Mouse (Mus musculus) brain, adult 2 months (tissue): ENCODE measurements around the gene Ntrk3.
A peak's percentile ranks its signal among the peaks of the same experiment; 100 is the strongest.

Experiments
- DNase-seq: peaks from one replicate; pipeline ENCODE4 v3.0.0; 2011; ENCODE audit warnings: low read depth, low spot score

Gene Ntrk3

DNA sequence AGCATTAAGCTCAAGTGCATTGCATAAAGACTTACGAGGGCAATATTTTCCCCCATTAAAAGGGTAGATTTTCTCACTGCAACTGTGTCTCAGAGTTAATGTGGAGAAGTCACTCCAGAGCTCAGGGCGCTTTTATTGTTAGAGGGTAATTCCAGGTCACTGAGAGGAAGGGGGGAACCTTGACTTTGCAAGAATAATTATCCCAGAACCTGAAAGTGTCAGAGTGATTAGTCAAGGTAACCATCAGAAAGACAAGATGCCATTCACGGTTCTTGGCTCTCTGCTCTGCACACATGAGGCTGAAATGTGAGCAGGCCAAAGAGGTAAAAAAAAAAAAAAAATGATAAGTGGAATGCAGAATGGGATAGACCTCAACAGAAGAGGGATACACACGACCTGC, 210.2 kb downstream of the Ntrk3 start:
- no peak for DNase-seq

DNA sequence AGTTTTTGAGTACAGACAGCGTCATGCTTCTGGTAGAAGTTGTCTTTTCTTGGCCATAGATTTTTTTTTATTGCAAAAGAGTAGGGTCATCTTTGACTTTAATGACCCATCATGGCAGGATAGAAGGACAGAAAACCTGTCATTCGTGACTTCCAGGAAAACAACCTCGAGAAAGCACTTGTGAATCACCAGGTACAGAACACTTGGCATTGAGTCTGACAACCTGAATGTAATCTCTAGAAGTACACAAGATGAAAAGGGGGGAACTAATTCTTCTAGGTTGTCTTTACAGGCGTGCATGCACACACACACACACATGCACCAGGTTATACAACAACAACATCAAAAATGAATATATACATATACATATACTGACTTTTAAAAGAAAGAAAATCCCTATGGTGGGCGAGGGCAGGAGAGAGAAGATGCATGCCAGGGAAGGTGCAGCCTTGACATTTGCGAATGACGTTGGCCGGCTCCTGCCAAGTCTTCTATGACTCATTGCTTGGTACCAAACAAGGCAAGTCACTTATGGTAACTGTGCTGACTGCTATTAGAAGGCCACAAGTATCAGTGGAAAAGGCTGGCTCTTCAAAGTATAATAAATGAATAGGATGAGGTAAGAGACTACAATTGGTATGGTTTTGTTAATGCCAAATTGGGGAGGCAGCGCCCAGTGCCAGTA, 217.4 kb downstream of the Ntrk3 start:
- DNase-seq: peak; percentile 88

DNA sequence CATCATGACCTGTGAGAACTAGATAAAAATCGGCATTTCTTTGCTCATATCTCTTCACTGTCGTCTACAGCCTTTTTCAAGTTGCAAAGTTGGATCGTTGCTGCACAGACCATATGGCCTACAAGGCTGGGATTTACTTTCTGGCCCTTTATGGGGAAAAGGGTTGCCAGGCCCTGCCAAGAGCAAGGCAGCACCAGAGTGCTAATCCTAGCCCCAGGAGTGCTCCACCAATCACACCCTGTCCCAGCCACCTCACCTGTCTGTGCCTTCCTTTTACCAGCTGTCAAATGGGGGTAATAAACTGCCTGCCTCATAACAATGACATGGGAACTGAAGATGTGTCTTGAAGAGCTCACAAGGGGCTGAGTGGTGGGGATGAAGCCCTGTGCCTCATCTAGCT, 218.1 kb downstream of the Ntrk3 start:
- peak; percentile 90 for DNase-seq

DNA sequence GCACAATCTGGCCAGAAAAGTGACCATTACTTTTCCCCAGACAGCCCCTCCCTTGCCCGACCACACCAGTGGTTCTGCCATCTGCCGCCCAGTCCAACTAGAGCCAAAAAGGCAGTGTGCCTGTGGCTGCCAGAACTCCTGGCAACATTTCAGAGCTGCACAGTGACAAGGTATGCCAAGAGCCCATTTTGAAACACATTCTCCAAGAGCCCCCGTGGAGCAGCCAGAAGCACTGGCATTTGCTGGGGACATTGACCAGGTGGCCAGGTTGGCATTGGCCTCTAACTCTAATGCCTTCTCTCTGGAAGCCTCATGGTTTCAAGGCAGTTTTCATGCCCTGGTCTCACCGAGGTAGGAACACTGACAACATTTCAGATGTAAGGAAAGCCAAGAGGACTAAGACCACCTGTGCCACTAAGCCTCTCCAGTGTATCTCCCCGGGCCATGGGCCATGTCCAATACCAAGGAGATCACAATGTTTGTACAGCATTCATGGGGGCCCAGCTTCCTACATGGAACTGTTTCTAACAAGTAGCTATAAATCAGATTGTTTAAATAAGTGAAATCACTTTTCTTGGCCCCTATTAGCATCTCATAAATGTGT, 218.9 kb downstream of the Ntrk3 start:
- peak; percentile 99 for DNase-seq

DNA sequence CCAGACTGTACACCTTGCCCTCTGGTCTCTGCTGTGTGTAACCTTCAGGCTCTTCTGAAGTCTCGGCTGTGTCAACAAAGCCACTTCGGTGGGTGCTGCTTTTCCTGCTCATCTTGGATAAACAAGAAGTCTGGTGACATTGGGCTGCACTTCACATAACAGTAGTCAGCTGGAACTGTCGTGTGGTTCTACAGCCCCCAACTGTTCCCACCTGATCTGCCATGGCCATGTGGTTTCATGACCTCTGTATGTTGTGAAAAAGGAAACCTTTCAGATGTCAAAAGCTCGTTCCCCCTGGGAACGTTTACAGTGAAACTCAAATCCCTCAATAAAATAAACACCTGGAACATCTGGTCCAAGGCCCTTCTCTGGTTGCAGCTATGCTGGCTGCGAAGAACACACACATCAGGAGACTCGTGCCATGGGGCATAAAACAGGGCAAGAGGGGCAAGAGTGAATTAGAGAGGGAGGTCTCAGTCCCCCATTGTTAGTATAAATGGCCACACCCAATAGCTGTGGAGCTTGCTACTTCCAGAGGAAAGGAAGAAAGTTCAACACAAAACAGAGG, 222.7 kb downstream of the Ntrk3 start:
- no peak for DNase-seq

DNA sequence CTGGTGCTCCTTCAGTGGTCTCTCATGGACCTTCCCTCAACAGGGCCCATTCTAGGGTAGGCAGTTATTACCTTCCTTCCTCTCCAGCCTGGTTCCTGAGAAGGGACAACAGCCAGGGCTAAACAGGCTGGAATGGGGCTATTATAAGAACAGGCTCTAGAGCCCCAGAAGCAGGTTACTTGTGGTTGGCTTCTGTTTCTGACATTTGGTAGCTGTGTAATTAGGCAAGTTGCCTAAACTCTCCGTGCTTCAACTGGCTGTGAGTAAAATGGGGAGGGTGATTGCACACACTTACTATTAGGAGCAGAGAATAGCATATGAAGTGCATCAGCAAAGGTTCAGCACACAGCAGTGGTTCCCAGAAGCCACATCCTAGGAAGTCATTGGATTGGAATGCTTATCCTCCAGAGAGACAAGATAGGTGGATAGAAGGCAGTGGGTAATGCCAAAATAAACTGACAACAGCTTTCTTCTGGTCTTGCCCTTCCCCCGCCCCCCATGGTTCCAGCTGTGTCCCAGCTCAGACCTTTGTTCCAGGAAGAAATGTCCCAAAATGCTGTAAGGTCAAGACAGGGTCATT, 230.7 kb downstream of the Ntrk3 start:
- peak; percentile 92 for DNase-seq

DNA sequence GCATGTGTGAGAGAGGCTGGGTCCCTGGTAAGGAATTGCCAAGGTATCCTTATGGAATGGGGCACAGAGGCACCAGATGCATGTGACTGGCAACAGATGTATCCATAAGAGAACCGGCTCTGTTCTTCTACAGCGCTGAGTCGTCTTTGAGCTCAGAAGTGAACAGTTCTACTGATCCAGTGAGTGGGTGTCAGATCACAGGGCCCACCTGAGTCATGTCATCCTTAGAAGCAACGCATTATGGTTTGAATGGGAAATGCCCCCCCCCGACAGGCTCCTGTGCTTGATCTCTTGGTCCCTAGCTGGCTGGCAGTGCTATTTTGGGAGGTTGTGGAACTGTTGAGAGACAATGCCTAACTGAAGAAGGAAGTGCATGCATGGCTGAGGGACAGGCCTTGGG, 236.9 kb downstream of the Ntrk3 start:
- DNase-seq: peak; percentile 73

DNA sequence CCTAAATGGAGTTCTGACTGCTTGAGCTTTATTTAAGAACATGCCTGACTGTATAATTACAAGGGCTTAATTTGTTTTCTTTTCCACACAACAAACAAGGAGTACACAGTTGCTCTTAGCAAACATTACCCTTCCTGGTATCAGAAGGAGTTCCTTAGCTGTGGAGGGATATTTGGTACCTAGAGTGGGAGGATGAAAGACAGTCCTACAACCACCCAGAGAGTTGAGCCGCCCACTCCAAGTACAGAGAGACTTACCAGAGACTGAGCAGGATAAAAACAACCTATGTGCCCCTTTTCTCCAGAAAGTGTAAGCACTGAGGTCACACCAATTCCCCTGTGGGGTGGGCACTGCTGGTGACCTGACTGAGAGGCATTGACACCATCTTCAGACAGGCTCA, 237.8 kb downstream of the Ntrk3 start:
- peak; percentile 70 for DNase-seq

DNA sequence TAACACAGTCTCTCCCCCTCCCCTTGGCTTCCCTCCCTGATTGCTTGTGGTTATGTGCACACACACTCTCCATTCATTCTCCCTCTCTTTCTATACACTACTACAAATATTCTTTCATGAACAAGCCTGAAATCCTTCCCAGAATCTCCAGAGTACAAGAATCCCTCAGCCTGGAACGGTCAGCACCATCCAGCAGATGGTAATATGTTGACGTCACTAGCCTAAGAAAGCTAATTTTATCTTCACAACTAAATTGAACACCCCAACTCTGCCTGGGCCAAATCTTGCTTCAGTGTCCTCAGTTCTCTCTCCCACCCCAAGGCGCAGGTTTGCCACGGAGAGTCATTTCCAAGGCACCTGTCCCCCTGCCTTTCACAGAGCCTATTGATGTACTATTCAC, 239.5 kb downstream of the Ntrk3 start:
- peak; percentile 84 for DNase-seq

DNA sequence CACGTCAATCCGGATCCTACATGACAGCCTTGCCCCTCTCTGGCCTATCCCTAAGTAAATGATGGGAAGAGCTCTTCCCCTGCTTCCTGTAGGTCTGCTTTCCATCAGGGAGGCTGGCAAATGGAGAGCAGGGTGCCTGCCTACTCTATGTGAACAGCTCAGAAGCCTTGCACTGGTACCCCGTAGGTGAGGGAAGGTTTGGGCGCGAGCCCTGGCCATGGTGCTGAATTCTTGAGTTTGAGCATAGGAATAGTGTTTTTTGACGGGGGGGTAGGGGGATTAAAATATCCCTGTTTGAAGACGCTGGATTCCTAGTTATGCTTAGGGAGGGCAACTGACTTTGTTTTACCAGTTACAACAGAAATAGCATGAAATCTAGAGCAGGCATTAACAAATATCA, 240.0 kb downstream of the Ntrk3 start:
- DNase-seq: no peak

DNA sequence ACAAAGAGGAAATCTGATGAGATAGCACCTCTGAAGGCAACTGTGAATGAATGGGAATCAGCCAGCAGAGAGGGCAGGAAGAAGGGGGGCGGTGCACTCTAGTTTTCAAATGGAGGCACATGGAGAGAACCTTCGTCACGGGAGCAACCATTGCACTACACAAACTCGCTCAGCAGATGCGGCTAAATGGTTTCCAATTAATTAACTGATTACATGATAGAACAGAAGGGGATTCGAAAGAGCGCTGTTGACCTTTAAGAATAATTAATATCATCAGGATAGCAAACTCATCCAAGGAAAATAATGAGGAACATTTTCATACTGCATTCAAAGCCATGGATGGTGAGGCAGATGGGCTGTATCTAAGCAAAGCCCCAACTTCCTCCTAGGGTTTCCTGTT, 244.2 kb downstream of the Ntrk3 start:
- DNase-seq: no peak

DNA sequence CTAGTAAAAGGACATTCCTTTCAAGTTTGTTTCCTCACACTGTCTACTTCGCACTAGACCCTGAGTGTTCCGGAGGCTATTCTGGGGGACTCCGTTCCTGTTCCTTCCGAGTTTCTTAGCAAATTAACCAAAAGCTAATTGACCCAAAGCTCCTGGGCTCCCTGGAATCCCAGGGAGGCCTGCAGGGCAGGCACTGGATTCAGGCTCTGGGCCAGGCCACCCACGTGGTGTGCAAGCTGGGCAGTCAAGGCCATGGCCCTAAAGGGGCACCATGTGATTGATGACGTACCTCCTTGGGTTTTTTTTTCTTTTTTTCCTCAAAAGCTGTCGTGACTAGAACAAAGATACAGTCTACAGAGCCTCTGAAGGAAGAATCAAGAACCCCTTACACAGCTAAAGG, 246.6 kb downstream of the Ntrk3 start:
- DNase-seq: no peak

DNA sequence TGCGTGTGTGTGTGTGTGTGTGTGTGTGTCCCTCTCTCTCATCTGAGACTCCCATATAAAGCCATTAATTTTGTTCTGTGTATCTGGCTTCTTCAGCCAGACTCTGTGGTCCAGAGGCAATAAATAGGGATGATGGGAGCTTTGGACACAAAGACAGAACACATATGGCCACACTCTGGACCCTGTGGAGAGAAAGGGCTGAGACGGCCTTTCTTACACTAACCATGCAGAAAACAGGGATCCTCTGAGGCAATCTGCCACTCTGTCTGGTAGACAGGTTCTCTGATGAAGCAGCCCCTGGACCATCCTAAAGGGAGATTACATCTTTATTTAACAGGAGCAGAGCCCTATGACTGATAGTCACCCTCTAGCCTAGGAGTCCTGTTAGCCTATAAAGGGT, 253.5 kb downstream of the Ntrk3 start:
- DNase-seq: peak; percentile 57

DNA sequence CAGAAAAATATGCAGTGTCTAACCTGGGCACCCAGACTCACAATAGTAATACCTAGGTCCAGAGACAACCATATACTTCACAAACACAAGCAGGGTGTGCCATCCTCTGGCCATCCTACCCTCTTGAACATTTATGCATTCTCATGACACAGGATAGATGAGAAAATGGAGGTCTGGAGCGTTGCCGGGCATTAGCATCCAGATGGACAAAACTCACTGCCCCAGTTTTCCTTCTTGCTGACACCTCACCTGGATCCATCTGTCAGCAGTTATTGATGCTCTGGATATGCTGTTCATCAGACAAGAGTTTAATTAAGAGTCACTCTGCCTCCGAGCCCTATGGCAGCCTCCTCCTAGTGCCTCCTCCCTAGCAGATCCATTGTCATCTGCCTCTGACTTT, 254.1 kb downstream of the Ntrk3 start:
- DNase-seq: peak; percentile 63

DNA sequence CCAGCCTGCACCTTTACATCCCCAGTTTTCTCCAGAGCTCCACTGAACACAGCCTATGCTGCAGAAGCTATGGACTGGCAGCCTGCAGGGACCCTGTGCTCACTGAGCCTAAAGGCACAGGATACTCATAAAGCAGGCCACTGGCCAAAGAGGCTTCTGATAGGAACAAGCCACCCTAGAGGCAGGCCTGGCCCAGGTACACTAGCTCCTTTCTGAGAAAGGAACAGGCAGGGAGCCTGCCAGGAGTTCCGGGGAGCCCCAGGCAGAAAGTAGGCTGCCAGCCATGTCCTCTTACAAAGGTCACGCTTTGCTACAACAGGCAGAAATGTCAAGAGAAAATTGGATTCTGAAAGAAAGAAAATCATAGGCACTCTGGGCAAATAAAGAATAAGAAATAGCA, 254.8 kb downstream of the Ntrk3 start:
- DNase-seq: peak; percentile 86

DNA sequence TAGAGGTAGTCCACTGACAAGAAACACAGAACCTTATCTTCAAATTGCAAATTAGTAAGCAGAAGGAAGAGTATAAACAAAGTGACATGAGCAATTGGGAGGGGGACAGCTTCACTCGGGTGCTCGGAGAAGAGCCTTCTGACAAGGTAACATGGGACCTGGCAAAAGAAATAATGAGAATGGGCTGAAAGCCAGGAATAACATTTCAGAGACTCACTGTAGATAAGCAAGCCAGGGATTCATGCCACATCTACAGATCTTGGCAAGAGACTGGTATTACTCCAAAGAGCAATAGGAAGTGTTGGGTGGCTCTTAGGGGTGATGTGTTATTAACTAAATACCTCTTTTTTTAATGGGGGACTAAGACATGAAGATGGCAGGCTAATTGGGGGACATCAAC, 258.9 kb downstream of the Ntrk3 start:
- DNase-seq: peak; percentile 87

DNA sequence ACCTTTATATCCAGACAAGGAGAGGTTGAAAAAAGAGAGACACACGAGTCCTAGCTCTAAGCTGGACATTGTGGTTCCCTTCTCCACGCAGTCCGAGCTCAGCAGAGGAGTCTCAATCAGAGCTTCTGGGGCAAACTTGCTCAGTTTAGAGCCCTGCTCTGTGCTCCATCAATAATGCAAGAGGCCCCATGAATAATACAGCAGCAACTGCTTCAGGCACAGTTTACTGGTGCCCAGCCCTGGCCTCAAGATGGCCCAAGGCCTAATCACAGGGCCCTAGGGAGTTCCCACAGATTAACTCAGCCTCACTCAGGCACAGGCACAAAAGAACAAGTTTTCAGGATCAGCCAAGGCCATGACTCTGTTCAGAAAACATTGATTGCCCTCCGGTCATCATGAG, 266.1 kb downstream of the Ntrk3 start:
- DNase-seq: no peak

DNA sequence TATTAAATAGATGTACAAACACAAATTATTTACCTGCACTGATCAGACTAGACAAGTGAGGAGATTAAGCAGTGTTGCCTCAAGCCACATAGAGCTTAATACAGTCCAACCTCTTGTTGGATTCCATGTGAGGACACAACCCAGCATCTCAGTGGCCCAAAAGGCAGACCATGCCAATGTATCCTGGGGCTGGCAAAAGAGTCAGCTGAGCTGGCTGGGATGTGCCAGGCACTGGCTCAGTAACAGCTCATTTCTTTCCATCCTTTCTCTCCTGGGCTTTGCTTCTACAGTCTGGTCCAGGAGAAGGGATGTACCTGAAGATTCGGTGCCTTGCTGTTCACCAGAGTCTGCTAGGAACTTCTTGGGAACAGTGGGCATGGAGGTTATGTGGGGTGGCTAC, 266.5 kb downstream of the Ntrk3 start:
- peak; percentile 75 for DNase-seq

DNA sequence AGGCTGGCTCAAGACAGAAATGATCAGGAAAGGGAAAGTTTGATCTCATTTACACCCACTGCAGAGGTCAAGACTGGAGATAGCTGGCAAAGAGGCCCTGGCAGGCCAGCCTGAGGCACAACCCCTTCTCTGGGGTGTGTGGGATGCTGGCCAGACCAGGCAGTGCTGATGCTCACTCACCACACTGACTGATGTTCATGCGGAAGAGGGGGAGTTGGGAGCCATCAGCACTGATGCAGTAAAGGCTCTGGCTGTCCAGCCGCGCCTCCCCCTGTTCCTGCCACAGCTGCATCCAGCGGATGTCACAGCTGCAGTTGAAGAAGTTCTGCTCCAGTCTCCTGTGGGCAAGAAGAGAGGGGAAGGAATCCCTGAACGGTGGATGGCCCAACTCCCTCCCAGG, 275.2 kb downstream of the Ntrk3 start:
- no peak for DNase-seq

DNA sequence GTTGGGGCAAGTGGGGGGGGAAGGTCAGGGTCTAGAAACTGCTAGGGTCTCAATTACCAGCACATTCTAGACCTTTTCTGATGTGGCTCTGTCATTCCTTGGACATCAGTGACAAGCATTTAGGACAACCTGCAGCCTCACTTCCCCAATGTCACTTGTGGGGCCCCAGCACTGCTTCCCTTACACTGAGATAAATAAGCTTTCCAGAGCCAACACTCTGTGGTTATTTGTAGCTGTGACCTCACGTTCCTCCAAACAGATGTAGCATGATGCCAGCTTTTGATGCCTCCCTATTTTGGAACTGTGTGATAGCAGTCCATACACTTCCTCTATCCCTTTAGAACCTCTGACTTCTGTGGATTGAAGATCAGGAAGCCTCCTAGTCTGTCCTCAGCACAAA, 278.8 kb downstream of the Ntrk3 start:
- no peak for DNase-seq

DNA sequence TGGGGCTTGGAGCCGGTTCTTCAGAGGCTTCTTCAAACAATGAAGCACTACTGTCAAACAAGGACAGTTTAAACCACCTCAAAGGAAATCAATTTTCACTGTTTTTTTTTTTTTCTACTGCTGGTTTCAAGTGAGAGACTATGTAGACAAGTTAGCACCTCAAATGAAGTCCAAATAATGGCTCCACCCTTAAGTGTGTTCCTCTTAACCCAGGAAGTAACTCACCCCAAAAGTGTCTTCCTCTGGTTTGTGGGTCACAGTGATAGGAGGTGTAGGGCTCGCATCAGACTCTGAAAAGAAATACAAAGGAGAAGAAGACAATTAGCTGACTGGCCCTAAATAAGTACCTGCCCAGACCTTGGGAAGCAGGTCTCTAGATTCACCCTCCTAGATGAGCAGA, 286.1 kb downstream of the Ntrk3 start:
- no peak for DNase-seq

DNA sequence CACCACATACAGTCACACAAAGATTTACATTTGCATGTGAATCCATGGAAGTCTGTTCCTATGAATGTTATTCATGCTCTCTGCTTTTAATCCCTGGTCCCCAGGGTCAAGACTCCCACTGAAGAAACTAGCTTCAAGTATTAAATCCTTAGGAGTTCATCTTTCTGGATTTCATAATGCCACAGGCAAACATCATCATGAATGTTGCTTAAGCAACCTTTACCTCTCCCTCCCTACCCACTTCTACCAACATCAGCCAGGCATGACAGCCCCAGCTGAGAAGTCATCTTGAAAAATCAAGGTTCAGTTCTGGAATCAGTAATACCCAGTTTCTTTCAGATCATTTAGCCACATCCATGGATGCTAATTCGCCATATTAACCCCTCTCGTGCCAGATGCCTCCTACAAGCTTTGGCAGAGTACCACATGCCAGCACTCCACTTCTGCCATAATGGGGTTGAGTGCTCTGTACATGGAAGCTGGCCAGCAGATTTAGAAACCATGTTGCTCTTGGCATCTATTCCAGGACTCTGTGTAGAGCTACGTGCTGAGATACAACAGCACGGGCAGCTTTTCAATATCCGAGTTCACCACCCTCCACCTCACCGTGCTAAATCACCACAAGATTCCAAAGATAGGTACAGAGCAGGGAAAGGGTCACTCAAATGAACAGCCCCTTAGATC, 287.8 kb downstream of the Ntrk3 start:
- peak; percentile 85 for DNase-seq

DNA sequence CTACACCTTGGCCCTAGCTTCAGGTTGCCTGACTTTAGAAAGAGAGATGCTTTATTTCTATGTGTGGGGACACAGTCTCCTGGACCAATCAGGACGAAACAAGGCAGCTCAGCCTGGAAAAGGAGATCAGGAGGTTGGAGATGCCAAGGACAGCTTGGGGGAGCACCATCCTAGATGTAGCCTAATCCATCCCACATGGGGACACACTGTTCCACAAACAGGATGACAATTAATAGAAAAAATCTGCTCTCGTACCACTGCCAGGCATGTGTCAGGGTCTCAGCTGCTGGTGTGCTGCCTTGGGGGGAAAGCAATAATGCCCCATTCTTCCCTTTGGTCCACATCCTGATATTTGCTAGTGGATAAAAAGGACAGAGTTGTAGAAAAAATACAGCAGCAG, 289.0 kb downstream of the Ntrk3 start:
- DNase-seq: peak; percentile 61
